Mouse (Mus musculus): ENCODE data around the gene Gm10160. TPM values are rescaled to one million over a fixed set of nuclear protein-coding genes. Genes with fewer than 3 reads are reported as not detected.

Gm10160 gene
- total and polyA plus RNA-seq, 3 experiments = not detected

GRCm38 (mm10) chr7:81867231-81867930 lies 11.8 kb upstream of the Gm10160 start:
- TF ChIP-seq POLR2AphosphoS5 (IDR thresholded peaks at IDR 0.05; ENCODE audit: insufficient replicate concordance, low read depth, low read length) (no peak), GATA2 (IDR thresholded peaks at IDR 0.05; ENCODE audit: borderline replicate concordance, low read depth, low read length) (no peak), TAL1 (conservative IDR thresholded peaks at IDR 0.05; ENCODE audit: low read depth, low read length) (no peak), CTCF (IDR thresholded peaks at IDR 0.05; ENCODE audit: low read depth, low read length) (no peak), GATA1 (IDR thresholded peaks at IDR 0.05; ENCODE audit: borderline replicate concordance, low read length) (no peak)
- no peak for ATAC-seq (ENCODE audit: extremely low read depth, insufficient number of reproducible peaks, low FRiP score, poor library complexity, severe bottlenecking)
- DNase-seq (ENCODE audit: low spot score) = no peak
- Histone ChIP-seq H3K36me3 (replicated peaks) (no peaks in the 10 kb centered on the region), H3K4me3 (ENCODE audit: low read depth, low read length) (no peak overlapping the region), H3K27me3 (ENCODE audit: insufficient read depth, low read length) (peaks cover 18% of the 10 kb centered on the region; the same call in 1 of the 2 replicates), H3K9me3 (replicated peaks) (no peaks in the 10 kb centered on the region), H3K4me1 (ENCODE audit: insufficient read depth, low read depth, low read length) (peaks cover 11% of the 10 kb centered on the region)

DNA sequence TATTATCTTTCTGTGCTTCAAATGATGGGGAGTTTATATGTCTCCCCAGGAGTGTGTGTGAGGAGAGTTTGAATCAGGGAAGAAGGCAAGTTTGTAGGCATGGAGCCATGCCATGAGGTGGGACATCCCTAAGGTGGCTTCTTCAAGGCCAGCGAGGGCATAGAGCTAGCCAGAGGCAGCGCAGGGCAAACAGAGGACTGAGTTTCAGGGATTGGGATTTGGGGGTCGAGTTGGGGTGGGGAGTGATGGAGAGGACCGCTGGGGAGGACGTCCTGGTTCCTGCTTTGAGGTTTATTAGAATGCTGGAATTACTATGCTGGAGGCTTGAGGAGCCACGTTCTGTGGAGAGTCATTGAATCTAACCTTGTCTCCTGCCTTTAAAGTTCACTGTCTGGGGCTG lies 10.3 kb upstream of the Gm10160 start:
- Histone ChIP-seq H3K4me3 (ENCODE audit: low read depth, low read length) (no peak overlapping the region), H3K9me3 (replicated peaks) (no peaks in the 10 kb centered on the region), H3K36me3 (replicated peaks) (no peaks in the 10 kb centered on the region), H3K4me1 (ENCODE audit: insufficient read depth, low read depth, low read length) (peaks cover 11% of the 10 kb centered on the region), H3K27me3 (ENCODE audit: insufficient read depth, low read length) (peaks cover 14% of the 10 kb centered on the region; the same call in 1 of the 2 replicates)
- no peak for ATAC-seq (ENCODE audit: extremely low read depth, insufficient number of reproducible peaks, low FRiP score, poor library complexity, severe bottlenecking)
- TF ChIP-seq TAL1 (conservative IDR thresholded peaks at IDR 0.05; ENCODE audit: low read depth, low read length) (no peak), POLR2AphosphoS5 (IDR thresholded peaks at IDR 0.05; ENCODE audit: insufficient replicate concordance, low read depth, low read length) (no peak), GATA2 (IDR thresholded peaks at IDR 0.05; ENCODE audit: borderline replicate concordance, low read depth, low read length) (no peak), GATA1 (IDR thresholded peaks at IDR 0.05; ENCODE audit: borderline replicate concordance, low read length) (no peak), CTCF (IDR thresholded peaks at IDR 0.05; ENCODE audit: low read depth, low read length) (no peak)
- DNase-seq (ENCODE audit: low spot score) = no peak

GRCm38 (mm10) chr7:81864552-81864951 lies 9.0 kb upstream of the Gm10160 start:
- Histone ChIP-seq H3K4me1 (ENCODE audit: insufficient read depth, low read depth, low read length) (peaks cover 11% of the 10 kb centered on the region), H3K27me3 (ENCODE audit: insufficient read depth, low read length) (peaks cover 17% of the 10 kb centered on the region), H3K4me3 (ENCODE audit: low read depth, low read length) (no peak overlapping the region; the same call in 1 of the 2 replicates), H3K9me3 (replicated peaks) (no peaks in the 10 kb centered on the region), H3K36me3 (replicated peaks) (no peaks in the 10 kb centered on the region)
- ATAC-seq (ENCODE audit: extremely low read depth, insufficient number of reproducible peaks, low FRiP score, poor library complexity, severe bottlenecking) (no peak), DNase-seq (ENCODE audit: low spot score) (no peak)
- TF ChIP-seq GATA2 (IDR thresholded peaks at IDR 0.05; ENCODE audit: borderline replicate concordance, low read depth, low read length) (no peak), POLR2AphosphoS5 (IDR thresholded peaks at IDR 0.05; ENCODE audit: insufficient replicate concordance, low read depth, low read length) (no peak), TAL1 (conservative IDR thresholded peaks at IDR 0.05; ENCODE audit: low read depth, low read length) (no peak), CTCF (IDR thresholded peaks at IDR 0.05; ENCODE audit: low read depth, low read length) (no peak), GATA1 (IDR thresholded peaks at IDR 0.05; ENCODE audit: borderline replicate concordance, low read length) (no peak)

DNA sequence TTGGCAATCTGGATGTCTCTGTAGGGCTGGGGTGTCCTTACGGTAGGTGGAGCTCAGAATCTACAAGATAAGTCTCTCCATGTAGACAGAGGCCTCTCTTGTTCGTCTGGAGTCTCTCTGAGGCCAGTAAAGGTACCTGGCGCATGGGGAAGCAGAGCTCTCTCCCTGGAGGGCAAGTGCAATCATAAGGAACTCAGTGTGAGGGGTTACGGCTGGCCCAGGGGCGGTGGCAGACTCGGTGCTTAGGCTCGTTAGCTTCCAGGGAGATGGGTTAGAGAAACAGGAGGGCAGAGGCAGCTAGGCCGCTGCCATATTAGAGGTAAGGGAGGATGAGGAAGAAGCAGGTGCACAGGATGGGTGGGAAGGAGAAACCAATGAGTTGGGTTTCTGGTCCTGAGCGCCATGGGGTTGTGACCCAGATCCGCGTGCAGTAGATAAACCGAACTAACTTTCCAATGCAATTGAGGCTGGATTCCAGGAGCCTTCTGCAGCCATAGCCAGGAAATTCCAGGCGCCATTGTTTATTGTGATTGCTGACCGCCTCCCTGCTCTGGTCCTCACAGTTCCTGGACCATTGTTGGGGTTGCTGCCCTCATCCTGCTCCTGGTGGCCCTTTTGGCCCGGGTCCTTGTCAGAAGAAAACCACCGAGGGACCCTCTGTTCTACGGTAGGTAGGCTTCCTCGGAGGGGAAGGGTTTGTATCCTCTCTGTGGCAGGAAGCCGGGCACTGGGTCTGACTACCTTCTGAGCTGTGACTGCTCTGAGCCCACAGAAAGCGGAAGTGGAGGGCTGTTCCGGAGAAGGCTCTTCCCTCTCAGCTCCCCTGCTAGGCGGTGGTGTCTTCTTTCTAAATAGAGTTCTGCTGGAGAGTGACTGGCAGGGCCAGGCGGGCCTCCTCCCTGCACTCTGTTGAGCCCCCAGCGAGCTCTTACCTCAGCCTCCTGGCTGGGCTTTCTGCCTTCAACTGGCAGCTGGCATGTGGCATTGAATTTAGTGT lies 7.3 kb upstream of the Gm10160 start:
- peaks cover 21% of the 10 kb centered on the region for H3K27me3 ChIP-seq (ENCODE audit: insufficient read depth, low read length)
- no peak for ATAC-seq (ENCODE audit: extremely low read depth, insufficient number of reproducible peaks, low FRiP score, poor library complexity, severe bottlenecking)
- H3K4me1 ChIP-seq (ENCODE audit: insufficient read depth, low read depth, low read length) = peaks cover 11% of the 10 kb centered on the region
- TF ChIP-seq TAL1 (conservative IDR thresholded peaks at IDR 0.05; ENCODE audit: low read depth, low read length) (no peak), POLR2AphosphoS5 (IDR thresholded peaks at IDR 0.05; ENCODE audit: insufficient replicate concordance, low read depth, low read length) (no peak), CTCF (IDR thresholded peaks at IDR 0.05; ENCODE audit: low read depth, low read length) (no peak), GATA2 (IDR thresholded peaks at IDR 0.05; ENCODE audit: borderline replicate concordance, low read depth, low read length) (no peak), GATA1 (IDR thresholded peaks at IDR 0.05; ENCODE audit: borderline replicate concordance, low read length) (no peak)
- H3K36me3 ChIP-seq (replicated peaks) = no peaks in the 10 kb centered on the region
- no peaks in the 10 kb centered on the region for H3K9me3 ChIP-seq (replicated peaks)
- no peak for DNase-seq (ENCODE audit: low spot score)
- H3K4me3 ChIP-seq (ENCODE audit: low read depth, low read length) = no peak overlapping the region

DNA sequence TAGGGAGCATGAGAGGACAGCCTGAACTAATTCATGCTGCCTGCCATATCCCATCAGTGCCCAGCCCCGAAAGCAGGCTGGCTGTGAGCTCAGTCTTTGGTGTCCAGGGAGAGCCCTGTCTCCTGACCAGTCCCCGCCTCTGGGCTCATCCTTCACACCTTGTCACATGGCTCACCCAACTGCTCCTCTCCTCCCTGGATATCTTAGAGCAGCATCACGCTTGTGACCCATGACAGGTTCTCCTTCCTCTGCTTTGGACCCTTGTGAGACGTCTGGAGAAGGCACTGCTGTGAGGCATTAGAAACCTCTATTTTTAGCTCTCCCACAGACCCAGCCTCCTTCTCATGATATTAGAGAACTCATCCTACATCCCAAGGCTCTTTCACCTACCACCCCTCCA lies 6.3 kb upstream of the Gm10160 start:
- H3K9me3 ChIP-seq (replicated peaks) = no peaks in the 10 kb centered on the region
- DNase-seq (ENCODE audit: low spot score) = no peak
- no peak for ATAC-seq (ENCODE audit: extremely low read depth, insufficient number of reproducible peaks, low FRiP score, poor library complexity, severe bottlenecking)
- no peaks in the 10 kb centered on the region for H3K36me3 ChIP-seq (replicated peaks)
- H3K4me1 ChIP-seq (ENCODE audit: insufficient read depth, low read depth, low read length) = peaks cover 11% of the 10 kb centered on the region
- no peak overlapping the region for H3K4me3 ChIP-seq (ENCODE audit: low read depth, low read length)
- peaks cover 16% of the 10 kb centered on the region for H3K27me3 ChIP-seq (ENCODE audit: insufficient read depth, low read length)
- TF ChIP-seq CTCF (IDR thresholded peaks at IDR 0.05; ENCODE audit: low read depth, low read length) (no peak), GATA1 (IDR thresholded peaks at IDR 0.05; ENCODE audit: borderline replicate concordance, low read length) (no peak), TAL1 (conservative IDR thresholded peaks at IDR 0.05; ENCODE audit: low read depth, low read length) (no peak), GATA2 (IDR thresholded peaks at IDR 0.05; ENCODE audit: borderline replicate concordance, low read depth, low read length) (no peak), POLR2AphosphoS5 (IDR thresholded peaks at IDR 0.05; ENCODE audit: insufficient replicate concordance, low read depth, low read length) (no peak)

- no peak overlapping the region for H3K4me3 ChIP-seq (ENCODE audit: low read depth, low read length)
- TF ChIP-seq GATA1 (IDR thresholded peaks at IDR 0.05; ENCODE audit: borderline replicate concordance, low read length) (no peak), GATA2 (IDR thresholded peaks at IDR 0.05; ENCODE audit: borderline replicate concordance, low read depth, low read length) (no peak), TAL1 (conservative IDR thresholded peaks at IDR 0.05; ENCODE audit: low read depth, low read length) (no peak), CTCF (IDR thresholded peaks at IDR 0.05; ENCODE audit: low read depth, low read length) (no peak), POLR2AphosphoS5 (IDR thresholded peaks at IDR 0.05; ENCODE audit: insufficient replicate concordance, low read depth, low read length) (no peak)
- peaks cover 11% of the 10 kb centered on the region for H3K4me1 ChIP-seq (ENCODE audit: insufficient read depth, low read depth, low read length)
- ATAC-seq (ENCODE audit: extremely low read depth, insufficient number of reproducible peaks, low FRiP score, poor library complexity, severe bottlenecking) (no peak), DNase-seq (ENCODE audit: low spot score) (no peak)
- no peaks in the 10 kb centered on the region for H3K36me3 ChIP-seq (replicated peaks)
- H3K9me3 ChIP-seq (replicated peaks) = no peaks in the 10 kb centered on the region
- H3K27me3 ChIP-seq (ENCODE audit: insufficient read depth, low read length) = peaks cover 16% of the 10 kb centered on the region
Measured at GRCm38 (mm10) chr7:81861461-81861860, 5.9 kb upstream of the Gm10160 start.

Measured in G1E (cell line).